Mouse (Mus musculus): ENCODE data around the gene Gnat1. TPM values are rescaled to one million over a fixed set of nuclear protein-coding genes. Genes with fewer than 3 reads are reported as not detected.

The Gnat1 gene
- polyA plus RNA-seq, 1 experiment from 2014 or later: 1.9 TPM

DNA sequence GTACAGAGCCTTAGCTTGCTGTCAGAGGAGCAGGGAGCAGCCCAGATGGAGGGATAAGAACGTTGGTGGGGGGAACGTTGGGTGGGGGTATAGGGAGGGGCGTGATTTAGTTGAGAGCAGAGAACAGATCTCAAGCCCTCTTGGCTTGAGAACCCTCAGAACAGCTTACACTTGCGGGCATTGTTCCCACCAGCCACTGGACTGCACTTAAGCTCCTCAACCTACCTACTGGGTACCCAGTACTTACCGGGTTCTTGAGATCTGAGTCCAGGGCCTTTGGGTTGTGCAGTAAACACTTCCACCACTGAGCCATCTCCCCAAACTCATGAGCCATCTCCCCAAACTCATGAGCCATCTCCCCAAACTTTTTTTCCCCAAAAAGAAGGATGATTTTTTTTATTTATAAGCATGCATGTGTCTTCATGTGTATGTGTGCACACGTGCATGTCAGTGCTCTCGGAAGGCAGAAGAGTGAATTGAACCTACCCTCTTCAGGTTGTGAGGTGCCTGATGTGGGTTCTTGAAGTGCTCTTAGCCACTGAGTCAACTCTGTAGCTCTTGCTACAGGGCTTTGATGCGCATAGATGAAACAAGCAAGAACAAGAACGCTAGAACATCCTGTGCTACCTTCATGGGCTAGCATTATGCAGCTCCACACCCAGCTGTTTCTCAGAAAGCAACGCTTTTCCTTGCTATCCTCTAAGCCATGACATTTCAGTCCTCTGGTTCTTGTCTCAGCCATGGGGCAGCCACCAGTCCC is 39.4 kb upstream of the Gnat1 start:
- no peak overlapping the region for H3K4me3 ChIP-seq (ENCODE audit: low read depth, low read length)
- H3K4me2 ChIP-seq (replicated peaks; ENCODE audit: low read depth): no peak overlapping the region
- ATAC-seq: no peak
- H3K36me3 ChIP-seq (ENCODE audit: control insufficient read depth, insufficient read depth): no peaks in the 10 kb centered on the region
- no peak overlapping the region for H3K9ac ChIP-seq (ENCODE audit: low read depth, low read length)
- no peak overlapping the region for H3K27ac ChIP-seq (ENCODE audit: low read depth, low read length)
- H3K4me1 ChIP-seq (replicated peaks; ENCODE audit: control insufficient read depth, insufficient read depth, low read length): peaks cover 2% of the 10 kb centered on the region
- no peaks in the 10 kb centered on the region for H3K27me3 ChIP-seq (replicated peaks; ENCODE audit: control insufficient read depth, insufficient read depth, low read length)
- no peak for TF ChIP-seq CTCF (IDR thresholded peaks at IDR 0.05; ENCODE audit: low read depth)
- H3K9me3 ChIP-seq (ENCODE audit: control insufficient read depth): no peaks in the 10 kb centered on the region
- 80% methylated on average over 10 of the region's 10 CpGs for WGBS

GRCm38 (mm10) chr9:107716951-107717350 is 37.4 kb upstream of the Gnat1 start:
- no peak overlapping the region for H3K4me2 ChIP-seq (replicated peaks; ENCODE audit: low read depth)
- no peaks in the 10 kb centered on the region for H3K4me1 ChIP-seq (replicated peaks; ENCODE audit: control insufficient read depth, insufficient read depth, low read length)
- H3K9ac ChIP-seq (ENCODE audit: low read depth, low read length): no peak overlapping the region
- no peak for TF ChIP-seq CTCF (IDR thresholded peaks at IDR 0.05; ENCODE audit: low read depth)
- 54% methylated on average over 6 of the region's 6 CpGs for WGBS
- no peaks in the 10 kb centered on the region for H3K9me3 ChIP-seq (ENCODE audit: control insufficient read depth)
- no peaks in the 10 kb centered on the region for H3K27me3 ChIP-seq (replicated peaks; ENCODE audit: control insufficient read depth, insufficient read depth, low read length)
- H3K27ac ChIP-seq (ENCODE audit: low read depth, low read length): no peak overlapping the region
- H3K36me3 ChIP-seq (ENCODE audit: control insufficient read depth, insufficient read depth): no peaks in the 10 kb centered on the region
- no peak overlapping the region for H3K4me3 ChIP-seq (ENCODE audit: low read depth, low read length)
- ATAC-seq: no peak

- H3K4me3 ChIP-seq (ENCODE audit: low read depth, low read length): no peak overlapping the region
- H3K36me3 ChIP-seq (ENCODE audit: control insufficient read depth, insufficient read depth): no peaks in the 10 kb centered on the region
- H3K27me3 ChIP-seq (replicated peaks; ENCODE audit: control insufficient read depth, insufficient read depth, low read length): no peaks in the 10 kb centered on the region
- TF ChIP-seq CTCF (IDR thresholded peaks at IDR 0.05; ENCODE audit: low read depth): no peak
- no peak overlapping the region for H3K9ac ChIP-seq (ENCODE audit: low read depth, low read length)
- ATAC-seq: no peak
- WGBS: 85% methylated on average over 2 of the region's 2 CpGs
- no peaks in the 10 kb centered on the region for H3K4me1 ChIP-seq (replicated peaks; ENCODE audit: control insufficient read depth, insufficient read depth, low read length)
- H3K27ac ChIP-seq (ENCODE audit: low read depth, low read length): no peak overlapping the region
- no peak overlapping the region for H3K4me2 ChIP-seq (replicated peaks; ENCODE audit: low read depth)
- H3K9me3 ChIP-seq (ENCODE audit: control insufficient read depth): no peaks in the 10 kb centered on the region
These were observed 36.1 kb upstream of the Gnat1 start for GRCm38 (mm10) chr9:107715632-107716031.

DNA sequence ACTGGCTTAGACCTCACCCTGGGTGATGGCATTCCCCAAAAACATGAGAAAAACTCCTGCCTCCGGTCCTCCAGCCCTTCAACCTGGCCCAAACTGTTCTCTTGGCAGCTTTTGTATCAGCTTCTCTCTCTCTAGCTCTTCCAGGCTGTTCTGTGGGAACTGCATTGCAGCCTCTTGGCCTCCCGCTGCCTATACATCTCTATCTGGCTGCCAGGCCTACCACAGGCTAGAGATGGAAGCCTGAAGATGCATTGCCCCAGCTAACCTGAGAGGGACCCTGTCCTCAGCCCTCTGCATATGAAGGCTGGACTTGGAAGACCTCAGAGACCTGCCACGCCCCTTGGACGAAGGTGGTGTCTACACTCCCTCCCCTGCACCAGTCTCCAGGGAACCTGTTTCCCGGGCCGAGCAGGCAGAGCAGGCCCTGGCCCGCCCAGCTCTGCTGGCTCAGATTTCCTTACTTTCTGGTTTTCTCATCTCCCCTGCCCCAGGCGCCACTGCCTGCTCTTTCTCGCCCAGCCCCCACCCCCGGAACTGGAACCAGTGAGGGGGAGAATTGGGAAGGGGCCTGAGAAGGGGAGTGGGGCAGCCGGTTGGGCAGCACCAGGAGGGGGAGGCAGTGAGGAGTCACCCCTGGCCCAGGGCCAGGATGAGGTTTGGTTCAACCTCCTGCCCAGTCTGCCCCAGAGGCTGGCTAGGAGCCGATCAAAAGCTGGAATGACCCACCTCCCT is 34.9 kb upstream of the Gnat1 start:
- TF ChIP-seq CTCF (IDR thresholded peaks at IDR 0.05; ENCODE audit: low read depth): peak; percentile 10; the same call in 1 of the 2 replicates
- WGBS: 22% methylated on average over 12 of the region's 12 CpGs
- no peak overlapping the region for H3K27ac ChIP-seq (ENCODE audit: low read depth, low read length)
- ATAC-seq: no peak
- H3K4me2 ChIP-seq (replicated peaks; ENCODE audit: low read depth): no peak overlapping the region
- H3K4me3 ChIP-seq (ENCODE audit: low read depth, low read length): no peak overlapping the region
- H3K4me1 ChIP-seq (replicated peaks; ENCODE audit: control insufficient read depth, insufficient read depth, low read length): no peaks in the 10 kb centered on the region
- no peaks in the 10 kb centered on the region for H3K36me3 ChIP-seq (ENCODE audit: control insufficient read depth, insufficient read depth)
- no peak overlapping the region for H3K9ac ChIP-seq (ENCODE audit: low read depth, low read length)
- no peaks in the 10 kb centered on the region for H3K27me3 ChIP-seq (replicated peaks; ENCODE audit: control insufficient read depth, insufficient read depth, low read length)
- no peaks in the 10 kb centered on the region for H3K9me3 ChIP-seq (ENCODE audit: control insufficient read depth)

GRCm38 (mm10) chr9:107709697-107710483 is 30.4 kb upstream of the Gnat1 start, which contains the start of gene Sema3f:
Gene Sema3f, minus strand, starts transcription at chr9:107710475.
- H3K9ac ChIP-seq (ENCODE audit: low read depth, low read length): peak within 1 kb of the TSS; percentile 72
- H3K4me1 ChIP-seq (replicated peaks; ENCODE audit: control insufficient read depth, insufficient read depth, low read length): peaks cover 3% of the 10 kb centered on the region; the same call in 1 of the 2 replicates
- WGBS: 2% methylated on average over 46 of the region's 86 CpGs
- peak; percentile 79 for TF ChIP-seq CTCF (IDR thresholded peaks at IDR 0.05; ENCODE audit: low read depth)
- H3K9me3 ChIP-seq (ENCODE audit: control insufficient read depth): no peaks in the 10 kb centered on the region
- peak; percentile 86 for ATAC-seq
- H3K36me3 ChIP-seq (ENCODE audit: control insufficient read depth, insufficient read depth): 0 out of 2 replicates have a peak, but pooled peaks cover 7% of the 10 kb centered on the region
- peaks cover 4% of the 10 kb centered on the region; the same call in 1 of the 2 replicates for H3K27me3 ChIP-seq (replicated peaks; ENCODE audit: control insufficient read depth, insufficient read depth, low read length)
- H3K27ac ChIP-seq (ENCODE audit: low read depth, low read length): peak within 1 kb of the TSS; percentile 66; the same call in 1 of the 2 replicates
- peak within 1 kb of the TSS; percentile 99 for H3K4me2 ChIP-seq (replicated peaks; ENCODE audit: low read depth)
- peak within 1 kb of the TSS; percentile 59 for H3K4me3 ChIP-seq (ENCODE audit: low read depth, low read length)
